Mouse (Mus musculus) MEL (cell line): ENCODE measurements around the gene Trnau1ap.

Experiments
- CTCF ChIP-seq, 3 experiments: IDR thresholded peaks in 2 of 3; conservative IDR thresholded peaks in 1 of 3; 2 replicates each; pipeline ENCODE4 v1.5.1; 2011 to 2012; ENCODE audit warnings: low read length in 3 of 3, low read depth in 2 of 3, mild to moderate bottlenecking in 2 of 3, improper control_type of control experiment in 1 of 3, inconsistent platforms in 1 of 3, mixed read lengths in 1 of 3, moderate library complexity in 1 of 3; ENCODE audit not compliant: control insufficient read depth in 1 of 3, insufficient read depth in 1 of 3, poor library complexity in 1 of 3, severe bottlenecking in 1 of 3
- NELFE ChIP-seq: IDR thresholded peaks from 2 replicates; pipeline ENCODE4 v1.6.1; 2011; ENCODE audit warnings: low read depth, low read length, improper control_type of control experiment
- POLR2A ChIP-seq, 2 experiments: IDR thresholded peaks; 2 replicates each; pipeline ENCODE4 v1.6.1; 2011 to 2012; ENCODE audit warnings: low read length in 2 of 2, mild to moderate bottlenecking in 2 of 2, control low read depth in 1 of 2, improper control_type of control experiment in 1 of 2, low read depth in 1 of 2, moderate library complexity in 1 of 2; ENCODE audit not compliant: control insufficient read depth in 1 of 2, insufficient read depth in 1 of 2, poor library complexity in 1 of 2
- ZNF384 ChIP-seq: IDR thresholded peaks from 2 replicates; pipeline ENCODE4 v1.6.1; 2012; ENCODE audit warnings: low read depth, mild to moderate bottlenecking, inconsistent platforms, low read length, improper control_type of control experiment

GRCm38 (mm10) chr4:132315711-132316110 is 13.6 kb downstream of the Trnau1ap start:
- TF ChIP-seq ZNF384, result no peak
- TF ChIP-seq CTCF (IDR thresholded peaks at IDR 0.05 in 2 of 3, conservative IDR thresholded peaks at IDR 0.05 in 1 of 3; ENCODE audit: control insufficient read depth in 1 of 3, insufficient read depth in 1 of 3, low read depth in 2 of 3, low read length in 3 of 3, poor library complexity in 1 of 3, severe bottlenecking in 1 of 3), result no peak
- TF ChIP-seq POLR2A (IDR thresholded peaks at IDR 0.05; ENCODE audit: control insufficient read depth in 1 of 2, insufficient read depth in 1 of 2, low read depth in 1 of 2, low read length in 2 of 2, poor library complexity in 1 of 2), result no peak
- no peak for TF ChIP-seq NELFE
